Mouse (Mus musculus): Measurements from ENCODE around the gene Olfr530. TPM values are rescaled to one million over a fixed set of nuclear protein-coding genes. Genes with fewer than 3 reads are reported as not detected.

Gene Olfr530
- not detected in 2 replicates for polyA plus RNA-seq (2012; rRNA removed)

DNA sequence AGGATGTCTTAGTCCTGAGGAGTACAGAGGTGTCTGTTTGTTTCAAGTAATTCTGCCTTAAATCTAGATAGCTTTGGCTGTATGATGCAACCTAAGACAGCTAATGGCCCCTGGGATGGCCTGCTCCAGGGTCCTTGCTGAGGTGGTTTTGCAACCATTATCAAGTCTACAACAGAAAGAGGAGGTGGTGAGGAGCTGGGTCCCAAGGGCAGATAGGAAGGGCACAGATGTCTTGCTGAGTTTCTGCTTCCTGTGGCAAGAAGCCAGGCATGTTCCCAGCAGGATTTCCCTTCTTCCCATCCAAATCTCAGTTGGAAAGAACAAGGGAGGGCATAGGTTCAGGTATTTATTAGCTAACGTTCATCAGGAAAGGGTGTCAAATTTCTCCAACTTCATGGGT is at the start of gene Olfr530:
Gene Olfr530 (minus strand): TSS at position 101 of the 400 bp plus-strand sequence.
- no peak for DNase-seq (ENCODE audit: extremely low spot score in 1 of 2, low spot score in 1 of 2)

DNA sequence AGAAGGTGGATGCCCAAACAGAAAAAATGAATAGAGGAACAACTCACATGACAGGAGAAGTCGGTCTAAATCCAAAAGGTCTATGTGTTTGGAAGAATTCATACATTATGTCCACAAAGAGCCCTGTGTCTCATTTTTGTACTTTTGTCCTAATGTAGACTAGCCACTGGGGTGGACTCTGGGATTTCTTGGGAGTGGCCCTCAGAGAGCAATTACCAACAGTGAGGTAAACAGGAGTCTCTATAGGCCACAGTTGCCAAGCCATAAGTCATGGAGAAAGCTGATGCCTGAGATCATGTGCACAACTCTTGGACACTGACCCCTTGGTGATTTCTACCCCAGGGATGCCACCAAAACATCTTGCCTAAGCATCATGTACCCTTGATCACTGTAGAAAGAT is 45.4 kb upstream of the Olfr530 start, which contains the start of gene Olfr532:
Gene Olfr532 (minus strand): TSS at position 101 of the 400 bp plus-strand sequence.
- no peak for DNase-seq (ENCODE audit: extremely low spot score in 1 of 2, low spot score in 1 of 2)

DNA sequence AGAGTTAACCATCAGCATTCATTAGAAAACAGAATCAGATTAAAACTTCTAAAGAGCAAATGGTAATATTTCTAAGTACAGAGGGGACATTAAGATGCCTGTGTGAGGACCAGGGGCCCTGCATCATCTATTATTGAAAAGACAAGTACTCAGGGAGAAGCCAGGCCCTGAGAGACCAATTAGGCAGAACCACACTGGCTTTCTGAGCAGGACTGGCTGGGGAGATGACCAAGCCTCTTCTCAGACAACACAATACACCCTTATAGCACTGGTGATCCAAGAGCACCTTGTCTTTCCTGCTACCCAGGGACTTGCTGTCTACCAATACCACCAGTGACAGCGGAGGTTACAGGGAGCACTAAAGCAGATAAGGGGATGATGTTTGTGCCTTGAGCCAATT is 26.7 kb upstream of the Olfr530 start, which contains the start of gene Olfr531:
Gene Olfr531 (minus strand): TSS at position 101 of the 400 bp plus-strand sequence.
- DNase-seq (ENCODE audit: extremely low spot score in 1 of 2, low spot score in 1 of 2), result no peak

DNA sequence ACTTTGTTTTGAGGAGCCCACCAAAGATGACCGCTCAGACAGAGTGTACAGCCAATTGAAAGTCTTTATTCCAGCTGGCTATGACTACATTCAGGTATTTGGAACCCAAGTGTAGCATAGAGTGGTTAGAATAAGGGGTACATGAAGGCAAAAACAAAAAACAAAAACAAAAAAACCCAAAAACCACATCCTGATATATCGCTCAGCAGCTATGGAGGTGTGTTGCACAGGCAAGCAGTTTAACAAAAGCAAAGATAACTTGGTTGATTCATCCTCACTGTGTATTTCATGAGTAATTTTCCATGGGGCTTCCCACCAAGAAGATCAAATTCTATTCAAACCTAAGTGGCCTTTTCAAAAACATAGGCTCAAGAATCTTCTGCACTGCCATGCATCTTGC is 780 bp upstream of the Olfr530 start:
- DNase-seq (ENCODE audit: extremely low spot score in 1 of 2, low spot score in 1 of 2), result no peak

DNA sequence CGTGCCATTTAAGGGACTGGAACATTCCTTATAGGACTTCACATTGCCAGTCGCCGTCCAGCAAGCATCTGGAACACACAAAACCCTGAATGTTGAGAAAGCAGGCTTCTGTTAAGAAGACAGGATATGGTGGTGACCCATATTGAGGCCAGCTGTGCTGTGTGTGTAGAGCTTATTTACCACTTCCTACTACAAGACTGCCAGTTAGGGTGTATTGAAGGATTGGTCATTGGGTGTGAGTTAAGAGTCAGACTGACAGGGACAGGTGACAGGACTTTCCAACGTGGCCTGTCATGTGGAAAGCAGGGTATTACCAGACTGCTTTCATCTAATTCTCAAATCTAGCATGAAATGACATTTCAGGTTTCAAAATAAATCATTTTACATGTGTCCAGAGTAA is 1.8 kb downstream of the Olfr530 start:
- DNase-seq (ENCODE audit: extremely low spot score in 1 of 2, low spot score in 1 of 2), result no peak

DNA sequence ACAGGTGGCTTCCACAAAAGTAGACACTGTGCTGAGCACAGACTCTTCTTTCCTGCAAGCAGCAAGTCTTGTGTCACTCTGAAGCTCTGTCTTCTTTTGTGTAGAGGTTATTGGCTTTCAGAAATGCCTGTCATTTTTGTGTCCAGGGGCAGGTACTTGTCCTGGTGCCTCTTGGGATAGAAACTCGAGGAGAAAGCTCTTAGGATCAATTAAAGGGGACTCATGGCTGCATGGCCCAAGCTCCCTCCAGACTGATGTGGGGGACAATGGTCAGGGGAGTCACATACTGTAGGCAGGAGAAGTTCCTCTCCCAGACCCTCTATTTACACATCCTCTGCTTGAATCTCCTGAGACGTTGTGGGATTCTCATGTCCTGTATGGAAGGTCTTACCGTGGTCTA is 14.6 kb downstream of the Olfr530 start, which contains the start of gene Olfr60:
Gene Olfr60 (minus strand): TSS at position 101 of the 400 bp plus-strand sequence.
- no peak for DNase-seq (ENCODE audit: extremely low spot score in 1 of 2, low spot score in 1 of 2)

DNA sequence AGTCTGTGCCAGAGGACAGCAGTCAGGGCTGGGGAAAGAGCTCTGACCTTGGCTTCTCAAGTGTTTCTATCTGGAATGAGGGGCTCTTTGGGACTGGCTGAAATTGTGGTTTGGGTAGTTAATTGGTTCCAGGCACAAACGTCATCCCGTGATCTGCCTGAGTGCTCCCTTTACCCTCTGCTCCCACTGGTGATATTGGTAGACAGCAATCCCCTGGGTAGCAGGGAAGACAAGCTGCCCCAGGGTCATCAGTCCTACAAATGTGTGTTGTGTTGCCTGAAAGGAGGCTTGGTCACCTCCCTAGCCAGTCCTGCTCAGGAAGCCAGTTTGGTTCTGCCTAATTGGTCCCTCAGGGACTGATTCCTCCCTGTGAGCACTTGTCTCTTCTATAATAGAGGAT is 42.4 kb downstream of the Olfr530 start, which contains the start of gene Olfr527:
Gene Olfr527 (plus strand): TSS at position 301 of the 400 bp plus-strand sequence.
- no peak for DNase-seq (ENCODE audit: extremely low spot score in 1 of 2, low spot score in 1 of 2)

DNA sequence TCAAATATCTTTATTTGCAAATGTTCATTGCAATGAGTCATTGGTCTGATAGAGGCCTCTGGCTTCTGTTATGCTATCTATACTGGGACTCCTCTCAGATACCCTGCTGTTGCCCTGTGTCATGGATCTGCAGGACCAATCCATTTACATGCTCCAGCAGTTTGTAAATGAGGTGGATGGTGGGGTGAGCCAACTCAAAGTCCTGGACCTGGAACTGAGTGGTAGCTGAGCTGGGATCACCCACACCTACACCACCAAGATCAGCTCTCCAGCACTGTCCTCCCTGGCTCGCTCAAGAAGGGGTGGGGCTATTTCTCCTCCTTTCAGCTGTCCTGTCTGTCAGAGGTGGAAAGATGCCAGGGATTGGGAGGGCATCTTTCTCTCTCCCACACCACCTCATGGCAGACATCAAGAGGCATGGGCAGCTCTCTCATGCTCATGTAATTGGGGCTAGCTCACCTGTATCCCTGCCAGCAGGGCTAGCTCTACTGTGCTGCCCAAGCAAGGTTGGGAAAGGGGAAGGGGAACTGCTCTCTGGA is 46.3 kb downstream of the Olfr530 start:
- DNase-seq (ENCODE audit: extremely low spot score in 1 of 2, low spot score in 1 of 2), result no peak

Other genes with a start within 250 kb of the Olfr530 start
- 41.5 and 43.0 TPM in 2 replicates for gene Mtg1, start 238.8 kb downstream of the Olfr530 start, polyA plus RNA-seq (2012; rRNA removed)
- gene Sprn, start 221.5 kb downstream of the Olfr530 start, polyA plus RNA-seq (2012; rRNA removed), result 103 and 125 TPM in 2 replicates
- not detected in 2 replicates for gene Olfr522, start 211.6 kb downstream of the Olfr530 start, polyA plus RNA-seq (2012; rRNA removed)
- gene Olfr523, start 203.1 kb downstream of the Olfr530 start, polyA plus RNA-seq (2012; rRNA removed), result 0.04 and 0.08 TPM in 2 replicates
- gene Olfr524, start 170.4 kb downstream of the Olfr530 start, polyA plus RNA-seq (2012; rRNA removed), result not detected in 2 replicates
- 0.17 and 0.24 TPM in 2 replicates for gene Cd163l1, start 158.1 kb downstream of the Olfr530 start, polyA plus RNA-seq (2012; rRNA removed)
- 0.04 and 0.06 TPM in 2 replicates for gene 5830411N06Rik, start 129.0 kb downstream of the Olfr530 start, polyA plus RNA-seq (2012; rRNA removed)
- not detected in 2 replicates for gene Olfr525, start 55.5 kb downstream of the Olfr530 start, polyA plus RNA-seq (2012; rRNA removed)
- 0.04 TPM in 1 of 2 replicates, not detected in the other for gene Olfr527, start 42.3 kb downstream of the Olfr530 start, polyA plus RNA-seq (2012; rRNA removed)
- gene Olfr60, start 14.7 kb downstream of the Olfr530 start, polyA plus RNA-seq (2012; rRNA removed), result 0.04 and 0.27 TPM in 2 replicates
- 0.13 TPM in 1 of 2 replicates, not detected in the other for gene Olfr531, start 26.6 kb upstream of the Olfr530 start, polyA plus RNA-seq (2012; rRNA removed)
- 0.02 and 0.11 TPM in 2 replicates for gene Olfr532, start 45.3 kb upstream of the Olfr530 start, polyA plus RNA-seq (2012; rRNA removed)
- gene Olfr533, start 87.0 kb upstream of the Olfr530 start, polyA plus RNA-seq (2012; rRNA removed), result 0.06 and 0.32 TPM in 2 replicates
- 0.02 TPM in 1 of 2 replicates, not detected in the other for gene Olfr535, start 107.9 kb upstream of the Olfr530 start, polyA plus RNA-seq (2012; rRNA removed)
- 0.02 and 0.06 TPM in 2 replicates for gene Olfr536, start 131.1 kb upstream of the Olfr530 start, polyA plus RNA-seq (2012; rRNA removed)
- not detected in 2 replicates for gene Olfr538, start 191.6 kb upstream of the Olfr530 start, polyA plus RNA-seq (2012; rRNA removed)
- gene Olfr46, start 224.9 kb upstream of the Olfr530 start, polyA plus RNA-seq (2012; rRNA removed), result 0.02 TPM in 1 of 2 replicates, not detected in the other